Mouse (Mus musculus) C2C12 (cell line): Measurements from ENCODE around the gene Reep1. TPM values are rescaled to one million over a fixed set of nuclear protein-coding genes. Genes with fewer than 3 reads are reported as not detected.

ENCODE experiments used
- H3K27me3 ChIP-seq: one replicate; pipeline ENCODE4 v1.6.1; 2011; ENCODE audit not compliant: control insufficient read depth, insufficient read depth, insufficient read length
- H3K36me3 ChIP-seq: one replicate; pipeline ENCODE4 v1.6.1; 2011; ENCODE audit not compliant: control insufficient read depth, insufficient read depth
- H3K4me3 ChIP-seq: one replicate; pipeline ENCODE4 v1.5.1; 2011; ENCODE audit warnings: mild to moderate bottlenecking, control low read depth; ENCODE audit not compliant: poor library complexity, insufficient read depth, severe bottlenecking
- H3K79me2 ChIP-seq: one replicate; pipeline ENCODE4 v1.6.1; 2011; ENCODE audit not compliant: control insufficient read depth, insufficient read depth
- H3K79me3 ChIP-seq: one replicate; pipeline ENCODE4 v1.6.1; 2011; ENCODE audit warnings: low read depth, control low read depth
- H3ac ChIP-seq: one replicate; pipeline ENCODE3; 2011; ENCODE audit warnings: low read depth; ENCODE audit not compliant: control insufficient read depth, insufficient read length
- CEBPB ChIP-seq: IDR thresholded peaks from one replicate; pipeline ENCODE4 v1.6.1; 2011; ENCODE audit warnings: low read depth, mild to moderate bottlenecking, control low read depth, moderate library complexity
- CTCF ChIP-seq: IDR thresholded peaks from one replicate; pipeline ENCODE4 v1.5.1; 2011; ENCODE audit not compliant: control insufficient read depth, insufficient read depth, insufficient read length
- FOSL1 ChIP-seq: IDR thresholded peaks from one replicate; pipeline ENCODE4 v1.8.0; 2011; ENCODE audit warnings: mild to moderate bottlenecking, low read length; ENCODE audit not compliant: poor library complexity, insufficient read depth, severe bottlenecking
- MAX ChIP-seq: IDR thresholded peaks from one replicate; pipeline ENCODE4 v1.6.1; 2011; ENCODE audit warnings: mild to moderate bottlenecking, control low read depth
- MYOD1 ChIP-seq: IDR thresholded peaks from one replicate; pipeline ENCODE4 v1.6.1; 2011; ENCODE audit warnings: low read depth; ENCODE audit not compliant: control insufficient read depth, insufficient read length
- MYOG ChIP-seq: IDR thresholded peaks from one replicate; pipeline ENCODE4 v1.6.1; 2011; ENCODE audit not compliant: control insufficient read depth, insufficient read length; ENCODE audit errors: extremely low read depth
- USF1 ChIP-seq: IDR thresholded peaks from one replicate; pipeline ENCODE4 v1.6.1; 2011; ENCODE audit warnings: low read depth, mild to moderate bottlenecking, control low read depth, moderate library complexity
- polyA plus RNA-seq: library from polyadenylated mRNA; unstranded; fragments of >200 nt; fragmentation: generic; extraction: Trizol; gene quantifications from one replicate; pipeline ENCODE4 v1.2.1, GENCODE M21; 2012; ENCODE audit warnings: missing spikeins

Reep1 gene
- polyA plus RNA-seq, 1 experiment, result 0.14 TPM

- Histone ChIP-seq H3K79me3 (no peaks in the 10 kb centered on the region), H3K79me2 (no peaks in the 10 kb centered on the region), H3K36me3 (no peaks in the 10 kb centered on the region), H3K27me3 (peaks cover 19% of the 10 kb centered on the region), H3K4me3 (no peak overlapping the region), H3ac (no peak overlapping the region)
- TF ChIP-seq FOSL1 (no peak), MAX (no peak), MYOG (no peak), CTCF (no peak), MYOD1 (no peak), CEBPB (no peak), USF1 (no peak)
Observed at GRCm38 (mm10) chr6:71791771-71792170, 84.4 kb downstream of the Reep1 start.

DNA sequence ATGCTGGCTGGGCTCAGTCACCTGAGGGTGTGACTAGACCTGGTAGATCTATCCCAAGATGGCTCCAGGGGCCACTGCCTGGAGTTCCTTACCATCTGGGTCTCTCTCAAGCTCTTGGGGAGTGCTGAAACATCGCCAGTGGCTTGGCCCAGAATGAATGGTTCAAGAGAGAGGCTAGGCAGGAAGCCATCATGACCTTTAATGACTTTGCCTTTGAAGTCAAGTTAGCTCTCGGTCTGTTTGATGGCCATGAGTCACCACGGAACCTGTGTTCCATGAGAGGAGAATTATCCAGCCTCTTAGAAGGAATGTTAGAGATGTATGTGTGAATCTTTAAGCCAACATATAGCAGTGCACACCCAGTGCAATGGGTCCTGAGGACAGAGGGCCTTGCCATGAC is 92.0 kb downstream of the Reep1 start:
- Histone ChIP-seq H3K4me3 (no peak overlapping the region), H3ac (no peak overlapping the region), H3K36me3 (no peaks in the 10 kb centered on the region), H3K79me3 (no peaks in the 10 kb centered on the region), H3K79me2 (no peaks in the 10 kb centered on the region), H3K27me3 (peaks cover 25% of the 10 kb centered on the region)
- TF ChIP-seq FOSL1 (no peak), MYOG (no peak), USF1 (no peak)

DNA sequence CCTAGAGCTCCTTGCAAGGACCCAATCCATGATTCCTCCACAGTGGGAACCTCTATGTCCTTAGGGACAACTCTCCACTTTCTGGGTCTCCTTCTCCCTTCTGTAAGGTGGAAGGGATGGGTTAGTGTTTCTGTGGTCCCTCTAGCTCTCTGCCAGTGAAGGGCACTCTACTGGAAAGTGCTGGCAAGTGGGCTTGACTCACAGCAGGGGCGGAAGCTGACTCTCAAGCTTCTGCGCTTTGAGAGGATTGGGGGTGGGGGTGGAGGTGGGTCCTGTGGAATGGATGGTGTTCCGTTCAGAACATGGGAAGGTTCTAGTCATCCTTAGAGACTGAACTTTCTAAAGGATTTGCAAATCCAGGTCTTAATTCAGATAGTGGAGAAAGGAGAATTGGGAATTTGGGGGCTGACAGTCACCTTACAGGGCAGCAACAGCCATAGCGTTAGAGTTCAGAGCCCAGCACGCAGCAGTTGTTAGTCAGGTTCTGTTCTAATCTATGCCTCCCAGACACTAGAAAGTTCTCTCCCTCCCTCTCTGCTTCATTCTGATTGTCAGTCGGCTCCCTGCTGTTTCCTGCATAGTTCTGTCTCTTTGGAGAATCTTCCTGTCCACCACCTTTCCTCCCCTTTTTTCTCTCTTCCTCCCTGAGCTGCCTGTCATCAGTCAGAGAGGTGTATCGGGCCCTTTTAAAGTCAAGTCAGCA is 93.8 kb downstream of the Reep1 start:
- Histone ChIP-seq H3K79me2 (no peaks in the 10 kb centered on the region), H3K79me3 (no peaks in the 10 kb centered on the region), H3K36me3 (no peaks in the 10 kb centered on the region), H3K27me3 (peaks cover 15% of the 10 kb centered on the region), H3ac (no peak overlapping the region), H3K4me3 (no peak overlapping the region)
- TF ChIP-seq MYOG (no peak), USF1 (no peak), MAX (no peak), FOSL1 (no peak), MYOD1 (no peak), CTCF (no peak), CEBPB (no peak)

DNA sequence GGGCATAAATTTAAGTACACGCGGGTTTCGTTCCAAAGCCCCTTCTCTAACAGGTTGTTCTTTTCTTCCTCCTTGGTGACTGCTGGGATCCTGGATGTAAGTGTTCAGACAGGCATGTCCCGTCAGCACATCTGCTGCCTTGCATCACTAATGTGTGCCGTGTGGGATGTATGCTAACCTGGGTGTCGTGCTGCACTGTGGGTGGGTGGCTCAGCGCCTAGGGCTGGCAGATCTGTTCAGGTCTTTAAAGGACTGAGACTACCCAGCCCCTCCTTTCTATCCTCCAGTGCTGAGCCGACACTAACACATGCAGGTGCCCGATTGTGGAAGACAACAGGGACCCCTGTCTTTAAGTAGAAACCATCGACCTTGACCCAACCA is 94.3 kb downstream of the Reep1 start:
- no peaks in the 10 kb centered on the region for H3K79me3 ChIP-seq
- no peak overlapping the region for H3ac ChIP-seq
- no peaks in the 10 kb centered on the region for H3K79me2 ChIP-seq
- TF ChIP-seq CTCF, result no peak
- no peak for TF ChIP-seq MAX
- TF ChIP-seq FOSL1, result no peak
- no peak for TF ChIP-seq MYOD1
- no peak for TF ChIP-seq CEBPB
- TF ChIP-seq MYOG, result no peak
- TF ChIP-seq USF1, result no peak
- H3K4me3 ChIP-seq, result no peak overlapping the region
- no peaks in the 10 kb centered on the region for H3K36me3 ChIP-seq
- peaks cover 10% of the 10 kb centered on the region for H3K27me3 ChIP-seq

GRCm38 (mm10) chr6:71803609-71804008 is 96.2 kb downstream of the Reep1 start:
- TF ChIP-seq FOSL1 (no peak), MYOG (no peak), MAX (no peak), CTCF (no peak), CEBPB (no peak), USF1 (no peak)
- H3ac ChIP-seq, result no peak overlapping the region
- H3K4me3 ChIP-seq, result no peak overlapping the region
- peaks cover 7% of the 10 kb centered on the region for H3K27me3 ChIP-seq
- no peaks in the 10 kb centered on the region for H3K79me2 ChIP-seq
- H3K79me3 ChIP-seq, result no peaks in the 10 kb centered on the region
- H3K36me3 ChIP-seq, result no peaks in the 10 kb centered on the region
